Mouse (Mus musculus) limb, embryonic 15.5 days (tissue): ENCODE results near the gene Padi4. TPM values are rescaled to one million over a fixed set of nuclear protein-coding genes. Genes with fewer than 3 reads are reported as not detected.

Experiments used
- ATAC-seq: fragments of 200-750 bp; cut with Nextera tagmentation; 2 replicates; pipeline ENCODE4 v1.8.0; 2017; ENCODE audit warnings: low read depth, moderate TSS enrichment; ENCODE audit not compliant: insufficient number of reproducible peaks, low FRiP score, low TSS enrichment
- H3K27ac ChIP-seq: fragments of 300-500 bp; sonication (generic); 2 replicates; pipeline ENCODE4 v1.5.1; 2015; ENCODE audit warnings: moderate library complexity, mild to moderate bottlenecking, inconsistent platforms
- H3K27me3 ChIP-seq: fragments of 300-500 bp; sonication (generic); 2 replicates; pipeline ENCODE4 v1.6.1; 2015; ENCODE audit warnings: inconsistent platforms
- H3K36me3 ChIP-seq: fragments of 300-500 bp; sonication (generic); 2 replicates; pipeline ENCODE4 v1.6.1; 2015; ENCODE audit warnings: inconsistent platforms
- H3K4me1 ChIP-seq: fragments of 300-500 bp; sonication (generic); 2 replicates; pipeline ENCODE4 v1.6.1; 2015; ENCODE audit warnings: inconsistent platforms
- H3K4me2 ChIP-seq: fragments of 300-500 bp; sonication (generic); 2 replicates; pipeline ENCODE4 v1.6.1; 2015; ENCODE audit warnings: mild to moderate bottlenecking, inconsistent platforms
- H3K4me3 ChIP-seq: fragments of 300-500 bp; sonication (generic); 2 replicates; pipeline ENCODE4 v1.5.1; 2015; ENCODE audit warnings: mild to moderate bottlenecking, inconsistent platforms
- H3K9ac ChIP-seq: fragments of 300-500 bp; sonication (generic); 2 replicates; pipeline ENCODE4 v1.6.1; 2015; ENCODE audit warnings: inconsistent platforms
- H3K9me3 ChIP-seq: fragments of 300-500 bp; sonication (generic); 2 replicates; pipeline ENCODE4 v1.6.1; 2016; ENCODE audit warnings: inconsistent platforms
- WGBS: fragments of 180-500 bp; shearing (Covaris S2); methylation state at CpG from one replicate; pipeline ENCODE4 v1.1.7; 2015; 5-methylcytosine and 5-hydroxymethylcytosine counted together
- polyA plus RNA-seq: library from polyadenylated mRNA; unstranded; fragments of >200 nt; fragmentation: Nextera tagmentation; extraction: Ambion mirVana; gene quantifications from 2 replicates; pipeline ENCODE4 v1.2.1, GENCODE M21; 2015

The Padi4 gene
- polyA plus RNA-seq, 1 experiment from 2014 or later: 0.56 TPM

DNA sequence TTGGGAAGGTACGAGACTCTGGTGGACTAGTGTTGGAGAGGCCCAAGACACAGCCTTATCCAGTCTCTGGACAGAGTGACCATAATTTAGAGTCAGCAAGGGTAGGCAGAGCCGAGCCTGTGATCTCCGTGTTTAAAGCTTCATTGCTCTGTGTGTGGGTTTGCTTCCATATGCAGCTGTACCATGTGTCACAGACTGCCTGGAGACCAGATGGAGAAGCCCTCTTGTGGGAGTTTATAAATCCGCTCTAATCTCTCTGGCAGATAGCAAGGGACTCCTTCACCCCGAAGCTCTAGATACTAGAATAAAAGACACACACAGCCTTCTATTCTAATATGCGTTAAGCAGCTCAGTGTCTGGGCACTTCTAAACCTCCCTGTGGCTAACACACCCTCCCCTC is 49.3 kb downstream of the Padi4 start:
- H3K9ac ChIP-seq: no peak overlapping the region
- H3K9me3 ChIP-seq: no peaks in the 10 kb centered on the region
- ATAC-seq: no peak
- H3K36me3 ChIP-seq: peaks cover 35% of the 10 kb centered on the region
- no peaks in the 10 kb centered on the region for H3K27me3 ChIP-seq
- peaks cover 6% of the 10 kb centered on the region; the same call in 1 of the 2 replicates for H3K4me1 ChIP-seq
- WGBS: 50% methylated on average over 6 of the region's 6 CpGs
- H3K4me3 ChIP-seq: no peak overlapping the region
- no peak overlapping the region for H3K4me2 ChIP-seq
- peak overlapping the region; percentile 33; the same call in 1 of the 2 replicates for H3K27ac ChIP-seq

DNA sequence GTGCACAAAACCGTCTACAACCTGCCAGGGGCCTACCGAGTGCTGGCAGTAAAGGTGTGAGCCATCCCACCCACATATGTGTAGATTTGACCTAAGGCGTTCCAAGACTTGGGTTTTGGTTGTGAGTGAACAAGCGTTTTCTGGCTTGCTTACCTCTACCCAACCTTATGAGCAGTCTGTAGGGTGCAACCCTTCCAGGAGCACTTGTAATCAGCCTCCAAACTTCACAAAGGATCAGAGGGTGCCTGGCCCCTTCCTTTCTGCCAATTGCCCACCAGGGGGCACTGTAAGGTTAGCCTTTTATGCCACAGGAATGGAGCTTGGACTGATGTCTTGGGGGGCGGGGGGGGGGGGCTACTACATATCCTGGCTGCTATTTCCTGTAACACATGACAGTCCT is 50.2 kb downstream of the Padi4 start:
- Histone ChIP-seq H3K4me2 (no peak overlapping the region), H3K9me3 (no peaks in the 10 kb centered on the region), H3K27ac (0 out of 2 replicates have a peak overlapping the region, but pooled peaks have one; percentile 33), H3K4me3 (no peak overlapping the region), H3K27me3 (no peaks in the 10 kb centered on the region), H3K9ac (no peak overlapping the region), H3K4me1 (peaks cover 6% of the 10 kb centered on the region; the same call in 1 of the 2 replicates), H3K36me3 (peaks cover 44% of the 10 kb centered on the region)
- ATAC-seq: no peak
- 44% methylated on average over 5 of the region's 5 CpGs for WGBS

DNA sequence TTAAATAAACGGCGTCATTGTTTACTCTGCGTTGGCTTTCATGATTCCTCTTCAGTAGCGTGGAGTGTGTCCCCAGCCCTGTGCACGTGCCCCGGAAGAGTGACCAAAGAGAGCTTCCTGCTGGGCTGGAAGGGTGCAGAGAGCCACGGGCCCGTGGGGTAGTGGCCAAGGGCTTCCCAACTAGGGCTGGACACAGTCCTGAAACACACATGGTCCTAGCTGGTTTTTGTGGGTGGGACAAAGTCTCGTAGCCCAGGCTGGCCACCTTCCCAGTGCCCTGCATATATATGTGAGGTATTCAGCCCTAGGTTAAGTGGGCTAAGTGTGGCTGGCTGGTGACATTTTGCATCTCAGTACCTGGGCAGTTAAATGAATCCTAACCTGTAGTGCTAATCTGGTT is 50.8 kb downstream of the Padi4 start:
- H3K27me3 ChIP-seq: no peaks in the 10 kb centered on the region
- no peak overlapping the region for H3K4me2 ChIP-seq
- H3K36me3 ChIP-seq: peaks cover 50% of the 10 kb centered on the region
- H3K27ac ChIP-seq: no peak overlapping the region
- no peak overlapping the region for H3K4me3 ChIP-seq
- H3K9ac ChIP-seq: no peak overlapping the region
- 79% methylated on average over 9 of the region's 9 CpGs for WGBS
- ATAC-seq: no peak
- no peaks in the 10 kb centered on the region for H3K9me3 ChIP-seq
- H3K4me1 ChIP-seq: peaks cover 6% of the 10 kb centered on the region; the same call in 1 of the 2 replicates

GRCm38 (mm10) chr4:140722710-140723109 is 51.3 kb downstream of the Padi4 start:
- H3K4me3 ChIP-seq: no peak overlapping the region
- H3K9me3 ChIP-seq: no peaks in the 10 kb centered on the region
- no peaks in the 10 kb centered on the region for H3K27me3 ChIP-seq
- H3K27ac ChIP-seq: no peak overlapping the region
- 72% methylated on average over 9 of the region's 9 CpGs for WGBS
- H3K4me2 ChIP-seq: no peak overlapping the region
- no peak overlapping the region for H3K9ac ChIP-seq
- peaks cover 55% of the 10 kb centered on the region for H3K36me3 ChIP-seq
- ATAC-seq: no peak
- H3K4me1 ChIP-seq: peaks cover 6% of the 10 kb centered on the region; the same call in 1 of the 2 replicates

DNA sequence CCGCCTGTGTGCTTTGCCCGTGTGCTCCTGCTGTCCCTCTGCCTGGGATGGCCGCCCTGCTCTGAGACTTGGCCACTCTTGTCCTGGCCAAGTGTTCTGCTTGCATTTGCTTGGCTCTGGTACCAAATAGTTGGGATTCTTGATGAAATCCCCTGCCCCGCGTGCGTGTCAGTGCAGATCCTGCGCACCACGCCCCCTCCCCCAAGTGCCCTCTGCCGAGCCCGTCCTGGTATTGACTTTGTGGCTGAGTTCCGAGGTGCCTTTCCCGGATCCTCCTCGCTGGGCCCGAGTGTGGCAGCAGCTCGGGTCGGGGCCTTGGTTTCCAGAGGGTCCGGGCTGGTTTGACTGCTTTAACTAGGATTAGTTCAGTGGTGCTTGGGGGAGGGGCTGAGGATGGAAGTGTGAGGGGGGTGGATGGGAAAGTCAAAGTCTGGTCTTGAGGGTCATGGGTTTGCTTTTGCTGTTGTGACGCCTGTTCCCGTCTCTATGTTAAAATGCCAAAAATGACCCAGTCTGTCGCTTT is 52.0 kb downstream of the Padi4 start:
- Histone ChIP-seq H3K4me1 (peaks cover 6% of the 10 kb centered on the region; the same call in 1 of the 2 replicates), H3K4me3 (no peak overlapping the region), H3K4me2 (no peak overlapping the region), H3K9me3 (no peaks in the 10 kb centered on the region), H3K9ac (no peak overlapping the region), H3K27me3 (no peaks in the 10 kb centered on the region), H3K27ac (no peak overlapping the region; the same call in 1 of the 2 replicates), H3K36me3 (peaks cover 60% of the 10 kb centered on the region)
- 70% methylated on average over 20 of the region's 20 CpGs for WGBS
- no peak for ATAC-seq

DNA sequence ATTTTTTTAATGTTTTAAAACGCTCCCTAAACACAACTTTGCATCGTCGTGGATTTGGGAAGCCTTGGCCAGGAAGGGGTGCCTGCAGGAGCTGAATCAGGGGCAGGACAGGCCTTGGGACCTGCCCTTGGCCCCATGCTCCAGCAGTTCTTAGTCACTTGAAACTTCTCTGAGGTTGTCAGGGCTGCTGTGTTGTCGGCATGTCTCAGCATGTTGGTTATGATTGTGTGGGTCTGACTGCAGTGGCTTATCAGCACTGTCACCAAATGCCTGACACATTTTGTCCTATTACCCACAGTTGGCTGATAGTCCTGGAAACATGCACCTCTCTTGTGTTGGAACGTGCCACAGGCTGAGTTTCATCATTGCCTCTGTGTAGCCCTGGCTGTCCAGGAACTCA is 53.9 kb downstream of the Padi4 start:
- Histone ChIP-seq H3K36me3 (peaks cover 79% of the 10 kb centered on the region), H3K9ac (no peak overlapping the region), H3K4me1 (peaks cover 6% of the 10 kb centered on the region; the same call in 1 of the 2 replicates), H3K4me3 (no peak overlapping the region), H3K27ac (no peak overlapping the region), H3K4me2 (no peak overlapping the region), H3K27me3 (no peaks in the 10 kb centered on the region), H3K9me3 (no peaks in the 10 kb centered on the region)
- WGBS: 77% methylated on average over 5 of the region's 5 CpGs
- ATAC-seq: no peak

DNA sequence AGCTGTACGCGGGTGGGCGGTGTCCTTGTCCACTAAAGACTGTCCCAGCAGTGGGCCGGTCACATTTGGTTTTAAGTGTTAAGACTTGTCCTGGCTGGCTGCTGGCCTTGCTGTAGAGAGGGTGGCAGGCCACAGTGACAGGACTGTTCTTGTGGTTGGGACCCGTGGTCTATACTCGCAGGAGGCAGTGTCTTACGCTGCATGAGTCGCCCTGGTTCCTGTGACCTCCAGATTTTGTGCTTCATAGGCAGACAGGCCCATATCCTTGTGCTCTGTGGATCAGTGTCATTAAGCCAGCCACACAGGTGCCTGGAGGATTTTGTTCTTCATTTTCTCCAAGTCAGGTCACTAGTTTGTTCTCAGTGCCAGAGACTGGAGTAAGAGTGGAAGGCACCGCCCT is 55.6 kb downstream of the Padi4 start:
- Histone ChIP-seq H3K4me2 (no peak overlapping the region), H3K4me3 (no peak overlapping the region), H3K9ac (no peak overlapping the region), H3K36me3 (peaks cover 94% of the 10 kb centered on the region), H3K27ac (no peak overlapping the region), H3K4me1 (peaks cover 14% of the 10 kb centered on the region), H3K27me3 (no peaks in the 10 kb centered on the region), H3K9me3 (no peaks in the 10 kb centered on the region)
- ATAC-seq: no peak
- 94% methylated on average over 9 of the region's 9 CpGs for WGBS

DNA sequence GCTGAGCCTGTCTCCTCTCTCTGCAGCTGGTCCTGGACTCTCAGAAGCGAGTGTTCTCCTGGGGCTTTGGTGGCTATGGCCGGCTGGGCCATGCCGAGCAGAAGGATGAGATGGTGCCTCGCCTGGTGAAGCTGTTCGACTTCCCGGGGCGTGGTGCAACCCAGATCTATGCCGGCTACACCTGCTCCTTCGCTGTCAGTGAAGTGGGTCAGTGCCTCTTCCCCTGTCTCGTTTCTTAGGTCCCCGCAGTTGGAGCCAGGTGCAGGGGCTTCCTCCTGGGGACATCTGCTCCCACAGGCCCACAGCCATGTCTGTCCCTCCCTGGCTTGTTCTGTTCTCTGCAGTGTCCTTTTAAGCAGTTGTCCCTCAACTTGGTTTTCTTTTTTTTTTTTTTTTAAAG is 57.0 kb downstream of the Padi4 start:
- Histone ChIP-seq H3K9ac (no peak overlapping the region), H3K4me2 (no peak overlapping the region), H3K4me3 (no peak overlapping the region), H3K27ac (no peak overlapping the region), H3K36me3 (peaks cover 95% of the 10 kb centered on the region), H3K27me3 (no peaks in the 10 kb centered on the region), H3K4me1 (peaks cover 18% of the 10 kb centered on the region), H3K9me3 (no peaks in the 10 kb centered on the region)
- no peak for ATAC-seq
- 89% methylated on average over 11 of the region's 11 CpGs for WGBS

DNA sequence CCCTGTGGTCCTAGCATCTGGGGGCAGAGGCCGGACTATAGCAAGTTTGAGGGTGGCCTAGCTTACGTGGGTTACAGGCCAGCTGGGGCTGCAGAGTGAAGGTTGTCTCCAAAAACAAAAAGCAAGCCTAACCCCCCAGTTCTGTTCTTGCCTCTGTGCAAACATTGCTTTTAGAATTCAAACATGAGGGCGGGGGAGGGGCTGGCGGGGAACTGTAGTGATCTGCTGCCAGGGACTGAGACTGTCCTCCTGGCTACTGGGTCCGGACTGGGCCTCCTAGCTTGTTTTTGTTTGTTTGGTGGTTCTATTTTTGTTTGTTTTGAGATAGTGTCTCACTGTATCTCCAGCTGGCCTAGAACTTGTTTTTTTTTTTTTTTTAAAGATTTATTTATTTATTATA is 59.5 kb downstream of the Padi4 start:
- WGBS: 93% methylated on average over 5 of the region's 5 CpGs
- Histone ChIP-seq H3K9me3 (no peaks in the 10 kb centered on the region), H3K27ac (no peak overlapping the region), H3K9ac (no peak overlapping the region), H3K4me1 (peaks cover 27% of the 10 kb centered on the region), H3K4me2 (no peak overlapping the region), H3K27me3 (no peaks in the 10 kb centered on the region), H3K4me3 (no peak overlapping the region), H3K36me3 (peaks cover 92% of the 10 kb centered on the region)
- ATAC-seq: no peak

- Histone ChIP-seq H3K4me3 (no peak overlapping the region), H3K27ac (peak overlapping the region; percentile 51), H3K9ac (no peak overlapping the region), H3K4me2 (no peak overlapping the region), H3K27me3 (no peaks in the 10 kb centered on the region), H3K4me1 (peaks cover 35% of the 10 kb centered on the region), H3K36me3 (peaks cover 93% of the 10 kb centered on the region), H3K9me3 (no peaks in the 10 kb centered on the region)
- WGBS: 52% methylated on average over 29 of the region's 29 CpGs
- ATAC-seq: peak; percentile 68
Observed at GRCm38 (mm10) chr4:140713480-140714365, 60.3 kb downstream of the Padi4 start.

DNA sequence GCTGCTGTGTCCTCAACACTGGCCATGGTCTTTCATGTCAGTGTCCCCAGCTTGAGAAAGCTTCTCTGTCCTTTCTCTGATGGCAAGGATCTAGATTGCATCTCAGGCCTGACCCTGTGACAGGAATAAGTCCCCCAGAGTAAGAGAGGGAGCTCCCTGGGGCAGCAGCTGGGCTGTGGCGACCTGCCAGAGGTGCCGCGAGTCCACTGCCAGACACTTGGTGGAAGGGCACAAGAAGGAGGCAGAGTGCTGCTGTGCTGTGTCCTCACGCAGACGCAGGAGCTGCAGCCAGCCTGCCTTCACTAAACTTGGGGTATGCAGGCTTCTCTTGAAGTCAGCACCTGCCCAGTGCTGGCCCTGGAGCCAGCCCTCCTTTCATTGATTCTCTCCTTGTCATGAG is 62.7 kb downstream of the Padi4 start:
- 81% methylated on average over 5 of the region's 5 CpGs for WGBS
- Histone ChIP-seq H3K27me3 (no peaks in the 10 kb centered on the region), H3K4me2 (no peak overlapping the region), H3K4me3 (no peak overlapping the region), H3K9ac (no peak overlapping the region), H3K36me3 (peaks cover 84% of the 10 kb centered on the region), H3K4me1 (peaks cover 57% of the 10 kb centered on the region), H3K9me3 (no peaks in the 10 kb centered on the region), H3K27ac (no peak overlapping the region)
- no peak for ATAC-seq

GRCm38 (mm10) chr4:140710781-140711180 is 63.3 kb downstream of the Padi4 start:
- ATAC-seq: no peak
- no peaks in the 10 kb centered on the region for H3K9me3 ChIP-seq
- no peaks in the 10 kb centered on the region for H3K27me3 ChIP-seq
- no peak overlapping the region for H3K4me2 ChIP-seq
- H3K9ac ChIP-seq: no peak overlapping the region
- H3K36me3 ChIP-seq: peaks cover 83% of the 10 kb centered on the region
- H3K4me1 ChIP-seq: peaks cover 60% of the 10 kb centered on the region
- H3K27ac ChIP-seq: 0 out of 2 replicates have a peak overlapping the region, but pooled peaks have one; percentile 50
- H3K4me3 ChIP-seq: no peak overlapping the region
- WGBS: 65% methylated on average over 10 of the region's 10 CpGs
